Mouse (Mus musculus) liver, adult 2 months (tissue): Measurements from ENCODE around the gene Gngt2. TPM values are rescaled to one million over a fixed set of nuclear protein-coding genes. Genes with fewer than 3 reads are reported as not detected.

ENCODE experiments used
- DNase-seq: peaks from one replicate; pipeline ENCODE4 v3.0.0-alpha.2; 2011; ENCODE audit warnings: low read depth, low spot score; ENCODE audit errors: extremely low read depth
- H3K27ac ChIP-seq: fragments of 200-500 bp; replicated peaks from 2 replicates; pipeline ENCODE4 v1.5.1; 2012; ENCODE audit warnings: low read depth, mild to moderate bottlenecking, control low read depth, inconsistent platforms, low read length; ENCODE audit not compliant: insufficient read depth
- H3K27me3 ChIP-seq: fragments of 200-500 bp; 2 replicates; pipeline ENCODE4 v1.6.1; 2012; ENCODE audit warnings: mild to moderate bottlenecking, moderate library complexity, low read length, inconsistent platforms; ENCODE audit not compliant: control insufficient read depth, insufficient read depth
- H3K36me3 ChIP-seq: fragments of 200-500 bp; 2 replicates; pipeline ENCODE4 v1.6.1; 2012; ENCODE audit warnings: low read length, inconsistent platforms; ENCODE audit not compliant: control insufficient read depth, insufficient read depth
- H3K4me1 ChIP-seq: fragments of 200-500 bp; 2 replicates; pipeline ENCODE4 v1.6.1; 2011; ENCODE audit warnings: low read length; ENCODE audit not compliant: control insufficient read depth, insufficient read depth
- H3K4me3 ChIP-seq: fragments of 200-500 bp; 2 replicates; pipeline ENCODE4 v1.5.1; 2011; ENCODE audit warnings: low read depth, mild to moderate bottlenecking, control low read depth, low read length, moderate library complexity; ENCODE audit not compliant: insufficient read depth
- H3K79me2 ChIP-seq: fragments of 200-500 bp; 2 replicates; pipeline ENCODE4 v1.6.1; 2012; ENCODE audit warnings: inconsistent platforms, mild to moderate bottlenecking, low read length, moderate library complexity; ENCODE audit not compliant: control insufficient read depth, insufficient read depth
- H3K9ac ChIP-seq: fragments of 200-500 bp; 2 replicates; pipeline ENCODE4 v1.6.1; 2012; ENCODE audit warnings: low read depth, mild to moderate bottlenecking, control low read depth, inconsistent platforms, low read length
- CTCF ChIP-seq: fragments of 200-500 bp; IDR thresholded peaks from 2 replicates; pipeline ENCODE4 v1.5.1; 2011; ENCODE audit warnings: low read depth, low read length, control low read depth
- POLR2A ChIP-seq: fragments of 200-500 bp; IDR thresholded peaks from 2 replicates; pipeline ENCODE4 v1.6.1; 2011; ENCODE audit warnings: low read length, control low read depth; ENCODE audit not compliant: insufficient read depth; ENCODE audit errors: extremely low read depth
- WGBS: fragments of 180-500 bp; shearing (Covaris S2); methylation state at CpG from one replicate; pipeline ENCODE4 v1.1.7; 2018; 5-methylcytosine and 5-hydroxymethylcytosine counted together
- polyA plus RNA-seq: library from polyadenylated mRNA; depleted of rRNA; stranded (reverse); fragments of >200 nt; gene quantifications from 2 replicates; pipeline ENCODE4 v1.2.3, GENCODE M21; 2012
- total RNA-seq: library from RNA; depleted of rRNA; stranded (reverse); fragments of >200 nt; gene quantifications from 2 replicates; pipeline ENCODE4 v1.2.3, GENCODE M21; 2014

Gene Gngt2
- total and polyA plus RNA-seq, 2 experiments: 5.1 to 11.5 TPM

DNA sequence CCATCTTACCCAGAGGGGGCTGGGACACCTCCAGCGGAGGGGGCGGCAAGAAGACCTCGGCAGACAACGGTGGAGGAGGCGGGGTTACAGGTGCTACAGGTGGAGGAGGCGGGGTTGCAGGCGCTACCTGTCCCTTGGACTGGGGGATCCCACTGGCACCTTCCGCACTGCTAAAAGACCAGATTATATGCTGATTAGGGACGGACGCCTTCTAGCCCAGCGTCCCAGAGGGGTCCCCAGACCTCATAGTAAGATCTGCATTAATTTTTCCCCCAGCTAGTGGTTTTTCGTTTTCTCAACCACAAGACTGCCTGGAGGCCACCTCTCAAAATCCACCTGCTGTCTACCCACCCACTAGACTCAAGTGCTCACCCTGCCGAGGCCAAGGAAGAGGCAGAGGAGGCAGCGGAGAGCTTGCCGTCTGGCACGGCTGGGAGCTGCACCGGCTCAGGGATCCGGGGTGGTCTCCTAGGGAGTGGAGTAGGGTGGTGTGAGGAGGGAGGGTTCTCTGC, 3.3 kb upstream of the Gngt2 start:
- 28% methylated on average over 18 of the region's 18 CpGs for WGBS
- H3K4me3 ChIP-seq: no peak overlapping the region
- TF ChIP-seq CTCF (no peak), POLR2A (no peak)
- H3K4me1 ChIP-seq: peaks cover 4% of the 10 kb centered on the region; the same call in 1 of the 2 replicates
- H3K9ac ChIP-seq: no peak overlapping the region
- H3K79me2 ChIP-seq: no peaks in the 10 kb centered on the region
- H3K27me3 ChIP-seq: peaks cover 5% of the 10 kb centered on the region; the same call in 1 of the 2 replicates
- peak overlapping the region; percentile 15 for H3K27ac ChIP-seq
- no peak for DNase-seq
- H3K36me3 ChIP-seq: no peaks in the 10 kb centered on the region

DNA sequence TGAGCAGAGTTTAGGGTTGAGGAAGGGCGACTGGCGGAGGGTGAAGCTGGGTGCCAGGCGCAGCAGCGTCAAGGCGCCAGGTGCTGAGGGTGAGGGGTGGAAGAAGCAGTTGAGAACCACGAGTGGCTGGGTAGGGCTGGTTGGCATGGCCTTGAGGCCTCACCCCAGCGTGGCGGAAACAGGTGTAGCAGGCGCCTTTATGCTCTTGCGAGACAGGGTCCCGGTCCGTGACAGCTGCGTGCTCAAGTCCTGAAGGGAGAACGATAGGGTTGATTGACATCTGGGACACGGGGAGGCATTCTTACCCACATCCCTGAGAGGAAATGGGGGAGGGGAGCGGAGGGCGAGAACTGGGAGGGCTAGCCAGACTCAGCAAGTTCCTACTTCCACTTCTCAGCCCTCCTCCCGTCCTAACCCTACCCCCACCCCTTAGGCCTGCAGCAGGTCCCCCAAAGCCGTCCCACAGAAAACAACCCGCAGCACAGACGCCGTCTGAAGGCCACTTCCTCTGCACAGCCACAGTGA, 2.8 kb upstream of the Gngt2 start:
- Histone ChIP-seq H3K27ac (peak overlapping the region; percentile 48), H3K4me1 (peaks cover 4% of the 10 kb centered on the region; the same call in 1 of the 2 replicates), H3K27me3 (peaks cover 5% of the 10 kb centered on the region; the same call in 1 of the 2 replicates), H3K9ac (0 out of 2 replicates have a peak overlapping the region, but pooled peaks have one; percentile 18), H3K79me2 (no peaks in the 10 kb centered on the region), H3K36me3 (no peaks in the 10 kb centered on the region), H3K4me3 (no peak overlapping the region)
- no peak for TF ChIP-seq POLR2A
- no peak for TF ChIP-seq CTCF
- DNase-seq: peak; percentile 43
- 14% methylated on average over 22 of the region's 22 CpGs for WGBS

DNA sequence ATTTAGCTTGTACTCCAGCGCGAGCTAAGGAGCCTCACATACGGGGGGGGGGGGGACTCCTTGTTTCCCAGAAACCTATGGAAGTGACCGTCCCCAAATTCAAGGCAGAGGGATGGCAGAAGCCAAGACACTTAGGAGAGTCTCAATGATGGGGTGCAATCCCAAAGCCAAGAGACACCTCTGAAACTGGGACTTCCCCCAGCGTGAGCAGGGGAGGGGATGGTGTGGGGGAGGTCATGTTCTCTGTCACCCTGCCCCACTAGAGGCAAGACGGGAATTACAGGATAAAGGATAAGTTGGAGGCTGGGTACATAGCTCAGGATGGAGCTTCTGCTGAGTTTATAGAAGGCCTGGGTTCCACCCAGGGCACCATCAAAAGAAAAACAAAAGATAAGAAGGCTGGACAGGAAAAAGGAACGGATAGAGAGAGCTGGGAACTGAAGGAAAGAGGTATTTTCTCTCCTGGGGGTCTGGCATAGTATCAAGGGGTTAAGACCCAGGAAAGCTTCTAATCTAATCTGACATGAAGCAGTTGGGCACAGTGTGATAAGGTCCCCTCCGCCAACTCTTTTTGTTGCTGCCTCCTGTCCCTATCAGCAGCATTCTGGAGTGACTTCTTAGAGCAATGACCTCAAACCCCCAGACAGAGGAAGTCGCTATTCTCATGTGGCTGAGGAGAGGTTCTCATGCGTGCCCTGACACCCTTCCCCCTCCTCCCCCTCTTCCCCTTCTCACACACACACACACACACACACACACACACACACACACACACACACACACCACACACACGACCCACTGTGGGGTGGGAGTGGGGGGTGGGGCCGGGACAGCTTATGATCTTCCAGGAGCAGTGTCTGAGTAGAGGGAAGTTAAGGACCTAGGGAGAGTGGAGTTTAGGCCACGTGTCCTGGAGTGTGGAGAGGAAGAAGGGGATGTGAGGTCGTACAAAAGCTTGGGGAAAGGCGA, 2.0 kb upstream of the Gngt2 start:
- Histone ChIP-seq H3K4me3 (no peak overlapping the region), H3K27me3 (peaks cover 5% of the 10 kb centered on the region; the same call in 1 of the 2 replicates), H3K36me3 (no peaks in the 10 kb centered on the region), H3K27ac (peak overlapping the region; percentile 75), H3K79me2 (no peaks in the 10 kb centered on the region), H3K4me1 (peaks cover 4% of the 10 kb centered on the region; the same call in 1 of the 2 replicates), H3K9ac (no peak overlapping the region; the same call in 1 of the 2 replicates)
- DNase-seq: peak; percentile 50
- TF ChIP-seq POLR2A: no peak
- no peak for TF ChIP-seq CTCF
- WGBS: 32% methylated on average over 15 of the region's 15 CpGs

DNA sequence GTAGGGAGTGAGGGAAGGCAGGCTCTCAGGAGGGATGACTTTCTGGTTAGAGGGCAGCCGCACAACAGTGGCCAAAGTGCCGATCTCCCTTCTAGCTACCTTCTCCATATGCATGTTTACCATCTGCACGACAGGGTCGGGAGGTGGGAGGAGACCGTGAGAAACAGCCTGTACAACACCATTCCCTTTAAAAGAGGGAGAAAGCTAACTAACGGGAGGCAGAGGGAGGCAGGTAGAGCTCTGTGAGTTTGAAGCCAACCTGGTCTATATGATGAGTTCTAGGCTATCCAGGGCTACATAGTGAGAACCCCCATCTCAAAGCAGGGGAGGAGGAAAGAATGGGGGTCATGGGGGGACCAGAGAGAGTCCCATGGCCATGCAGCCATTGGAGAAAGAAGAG, 1.2 kb upstream of the Gngt2 start:
- no peaks in the 10 kb centered on the region for H3K79me2 ChIP-seq
- H3K4me3 ChIP-seq: no peak overlapping the region
- H3K27ac ChIP-seq: peak overlapping the region; percentile 75
- peak overlapping the region; percentile 17; the same call in 1 of the 2 replicates for H3K9ac ChIP-seq
- no peak for DNase-seq
- TF ChIP-seq POLR2A: no peak
- no peak for TF ChIP-seq CTCF
- H3K4me1 ChIP-seq: peaks cover 4% of the 10 kb centered on the region; the same call in 1 of the 2 replicates
- no peaks in the 10 kb centered on the region for H3K27me3 ChIP-seq
- WGBS: 32% methylated on average over 6 of the region's 6 CpGs
- no peaks in the 10 kb centered on the region for H3K36me3 ChIP-seq

DNA sequence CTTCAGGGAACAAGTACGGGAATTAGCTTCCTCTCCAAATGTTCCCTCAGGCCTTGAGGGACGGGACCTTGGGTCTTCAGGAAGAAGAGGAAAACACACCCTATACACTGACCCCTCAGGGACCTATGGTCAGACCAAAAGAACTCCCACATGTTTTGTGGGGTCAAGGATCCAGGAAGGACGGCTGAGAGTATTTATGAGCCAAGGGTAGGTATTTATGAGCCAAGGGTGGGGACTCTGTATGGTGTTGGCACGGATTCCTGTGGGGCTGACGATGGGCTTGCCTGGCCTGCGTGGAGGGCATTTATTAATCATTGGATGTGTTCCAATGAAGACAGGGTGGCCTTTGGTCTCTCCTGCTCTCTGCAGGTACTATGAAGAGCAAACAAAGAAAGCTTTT, 583 bp upstream of the Gngt2 start:
- no peaks in the 10 kb centered on the region for H3K79me2 ChIP-seq
- H3K36me3 ChIP-seq: no peaks in the 10 kb centered on the region
- H3K27ac ChIP-seq: peak overlapping the region; percentile 75
- no peak for DNase-seq
- H3K27me3 ChIP-seq: no peaks in the 10 kb centered on the region
- H3K4me1 ChIP-seq: peaks cover 4% of the 10 kb centered on the region; the same call in 1 of the 2 replicates
- no peak overlapping the region for H3K9ac ChIP-seq
- TF ChIP-seq POLR2A (no peak), CTCF (no peak)
- H3K4me3 ChIP-seq: no peak overlapping the region
- WGBS: 28% methylated on average over 6 of the region's 6 CpGs
